Mouse (Mus musculus) intestine, postnatal 0 days (tissue): ENCODE data around the gene Mphosph9. TPM values are rescaled to one million over a fixed set of nuclear protein-coding genes. Genes with fewer than 3 reads are reported as not detected.

Source experiments
- ATAC-seq: fragments of 200-750 bp; cut with Nextera tagmentation; 2 replicates; pipeline ENCODE4 v1.8.0; 2017; ENCODE audit warnings: mild to moderate bottlenecking, moderate TSS enrichment, moderate library complexity
- H3K27ac ChIP-seq: fragments of 300-500 bp; sonication (generic); 2 replicates; pipeline ENCODE4 v1.5.1; 2014; ENCODE audit warnings: mild to moderate bottlenecking, low read depth, low read length, moderate library complexity
- H3K27me3 ChIP-seq: fragments of 300-500 bp; sonication (generic); replicated peaks from 2 replicates; pipeline ENCODE4 v1.6.1; 2014; ENCODE audit warnings: low read length, mixed read lengths; ENCODE audit not compliant: control insufficient read depth, insufficient read depth
- H3K36me3 ChIP-seq: fragments of 300-500 bp; sonication (generic); 2 replicates; pipeline ENCODE4 v1.6.1; 2014; ENCODE audit warnings: mild to moderate bottlenecking, moderate library complexity; ENCODE audit not compliant: control insufficient read depth, insufficient read depth
- H3K4me1 ChIP-seq: fragments of 300-500 bp; sonication (generic); replicated peaks from 2 replicates; pipeline ENCODE4 v1.6.1; 2014; ENCODE audit warnings: antibody characterized with exemption, low read length, mixed read lengths; ENCODE audit not compliant: control insufficient read depth, insufficient read depth
- H3K4me2 ChIP-seq: fragments of 300-500 bp; sonication (generic); replicated peaks from 2 replicates; pipeline ENCODE4 v1.6.1; 2014; ENCODE audit warnings: low read depth, mild to moderate bottlenecking, moderate library complexity
- H3K4me3 ChIP-seq: fragments of 300-500 bp; sonication (generic); 2 replicates; pipeline ENCODE4 v1.5.1; 2014; ENCODE audit warnings: low read depth, low read length
- H3K9ac ChIP-seq: fragments of 300-500 bp; sonication (generic); 2 replicates; pipeline ENCODE4 v1.6.1; 2014; ENCODE audit warnings: mild to moderate bottlenecking, low read depth, low read length
- H3K9me3 ChIP-seq: fragments of 300-500 bp; sonication (generic); 2 replicates; pipeline ENCODE4 v1.6.1; 2016; ENCODE audit warnings: mixed run types; ENCODE audit not compliant: control insufficient read depth
- CTCF ChIP-seq: sonication (generic); IDR thresholded peaks from 2 replicates; pipeline ENCODE4 v1.5.1; 2016; ENCODE audit warnings: low read depth, mild to moderate bottlenecking, control low read depth, antibody characterized with exemption, moderate library complexity
- WGBS: fragments of 180-500 bp; shearing (Covaris S2); extraction: QIAGEN DNeasy Blood & Tissue Kit; methylation state at CpG from one replicate; pipeline ENCODE4 v1.1.7; 2014; 5-methylcytosine and 5-hydroxymethylcytosine counted together
- polyA plus RNA-seq: library from polyadenylated mRNA; unstranded; fragments of >200 nt; fragmentation: Nextera tagmentation; extraction: Ambion mirVana; gene quantifications from 2 replicates; pipeline ENCODE4 v1.2.1, GENCODE M21; 2015

Gene Mphosph9
- polyA plus RNA-seq: 2.5 and 2.6 TPM in 2 replicates

- ATAC-seq: peak; percentile 99
- under 1% methylated on average over 72 of the region's 72 CpGs for WGBS
- Histone ChIP-seq H3K27me3 (no peaks in the 10 kb centered on the region), H3K4me3 (peak within 1 kb of the TSS; percentile 61), H3K4me2 (peak within 1 kb of the TSS; percentile 81), H3K27ac (peak within 1 kb of the TSS; percentile 80), H3K9me3 (no peaks in the 10 kb centered on the region), H3K9ac (peak within 1 kb of the TSS; percentile 50), H3K4me1 (no peaks in the 10 kb centered on the region), H3K36me3 (peaks cover 3% of the 10 kb centered on the region; the same call in 1 of the 2 replicates)
- TF ChIP-seq CTCF: 0 out of 2 replicates have a peak, but pooled peaks have one; percentile 10
Observed at GRCm38 (mm10) chr5:124327510-124328364, at the start of gene Mphosph9, which contains the start of gene 2810006K23Rik. Mphosph9 (minus strand) TSS chr5:124327972. 2810006K23Rik (plus strand) TSS chr5:124328089.

- no peak overlapping the region for H3K4me2 ChIP-seq
Observed at GRCm38 (mm10) chr5:124377149-124377548, 49.4 kb upstream of the Mphosph9 start.

GRCm38 (mm10) chr5:124376401-124376800 lies 48.6 kb upstream of the Mphosph9 start:
- Histone ChIP-seq H3K36me3 (peaks cover 84% of the 10 kb centered on the region), H3K4me2 (no peak overlapping the region), H3K9ac (no peak overlapping the region), H3K27me3 (no peaks in the 10 kb centered on the region), H3K9me3 (no peaks in the 10 kb centered on the region), H3K4me3 (no peak overlapping the region), H3K27ac (peak overlapping the region; percentile 11; the same call in 1 of the 2 replicates), H3K4me1 (no peaks in the 10 kb centered on the region)
- no peak for ATAC-seq
- 95% methylated on average over 1 of the region's 1 CpGs for WGBS
- TF ChIP-seq CTCF: no peak

More at GRCm38 (mm10) chr5:124377149-124377548, 49.4 kb upstream of the Mphosph9 start:
- peak overlapping the region; percentile 11; the same call in 1 of the 2 replicates for H3K27ac ChIP-seq
- no peaks in the 10 kb centered on the region for H3K4me1 ChIP-seq
- H3K4me3 ChIP-seq: no peak overlapping the region
- H3K9ac ChIP-seq: no peak overlapping the region
- H3K36me3 ChIP-seq: peaks cover 84% of the 10 kb centered on the region
- ATAC-seq: 0 out of 2 replicates have a peak, but pooled peaks have one; percentile 31
- no peaks in the 10 kb centered on the region for H3K9me3 ChIP-seq
- H3K27me3 ChIP-seq: no peaks in the 10 kb centered on the region
- TF ChIP-seq CTCF: no peak
- 85% methylated on average over 4 of the region's 4 CpGs for WGBS

- H3K9me3 ChIP-seq: no peaks in the 10 kb centered on the region
- H3K27me3 ChIP-seq: no peaks in the 10 kb centered on the region
- H3K4me1 ChIP-seq: no peaks in the 10 kb centered on the region
- WGBS: 95% methylated on average over 7 of the region's 7 CpGs
- H3K36me3 ChIP-seq: peaks cover 82% of the 10 kb centered on the region
- H3K9ac ChIP-seq: no peak overlapping the region
- no peak for ATAC-seq
- no peak overlapping the region for H3K27ac ChIP-seq
- H3K4me3 ChIP-seq: no peak overlapping the region
- no peak overlapping the region for H3K4me2 ChIP-seq
- TF ChIP-seq CTCF: no peak
Observed at GRCm38 (mm10) chr5:124374298-124374697, 46.5 kb upstream of the Mphosph9 start.

GRCm38 (mm10) chr5:124366721-124367120 lies 38.9 kb upstream of the Mphosph9 start:
- Histone ChIP-seq H3K9ac (no peak overlapping the region), H3K9me3 (no peaks in the 10 kb centered on the region), H3K27ac (no peak overlapping the region), H3K4me1 (no peaks in the 10 kb centered on the region), H3K36me3 (peaks cover 29% of the 10 kb centered on the region), H3K4me2 (no peak overlapping the region), H3K4me3 (no peak overlapping the region), H3K27me3 (no peaks in the 10 kb centered on the region)
- TF ChIP-seq CTCF: no peak
- WGBS: 64% methylated on average over 3 of the region's 3 CpGs
- no peak for ATAC-seq

- ATAC-seq: no peak
- H3K27ac ChIP-seq: no peak overlapping the region
- no peak overlapping the region for H3K4me3 ChIP-seq
- TF ChIP-seq CTCF: no peak
- H3K9ac ChIP-seq: no peak overlapping the region
- no peaks in the 10 kb centered on the region for H3K4me1 ChIP-seq
- WGBS: 93% methylated on average over 2 of the region's 2 CpGs
- no peak overlapping the region for H3K4me2 ChIP-seq
- no peaks in the 10 kb centered on the region for H3K9me3 ChIP-seq
- no peaks in the 10 kb centered on the region for H3K27me3 ChIP-seq
- peaks cover 22% of the 10 kb centered on the region for H3K36me3 ChIP-seq
Observed at GRCm38 (mm10) chr5:124365754-124366153, 38.0 kb upstream of the Mphosph9 start.
